Mouse (Mus musculus): Measurements from ENCODE around the gene Mob4.

Gene Mob4

DNA sequence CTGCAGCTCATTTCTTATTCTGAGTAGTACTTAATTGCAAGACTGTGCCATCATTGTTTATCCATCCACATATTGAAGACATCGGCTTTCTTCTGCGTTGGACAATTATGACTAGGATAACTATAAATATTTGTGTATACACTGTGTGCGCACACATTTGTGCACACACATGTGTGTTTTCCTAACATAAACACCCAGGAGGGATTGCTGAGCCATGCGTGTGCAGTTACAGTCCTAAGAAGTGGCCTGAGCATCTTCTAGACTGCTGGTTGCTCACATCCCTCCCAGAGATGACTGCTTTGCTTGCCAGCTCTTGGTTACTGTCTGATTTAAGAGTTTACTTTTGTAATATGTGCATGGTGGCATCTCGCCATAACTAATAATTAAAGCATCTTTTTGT, 51.4 kb downstream of the Mob4 start:
- DNase-seq (ENCODE audit: low read depth, low spot score), result no peak

DNA sequence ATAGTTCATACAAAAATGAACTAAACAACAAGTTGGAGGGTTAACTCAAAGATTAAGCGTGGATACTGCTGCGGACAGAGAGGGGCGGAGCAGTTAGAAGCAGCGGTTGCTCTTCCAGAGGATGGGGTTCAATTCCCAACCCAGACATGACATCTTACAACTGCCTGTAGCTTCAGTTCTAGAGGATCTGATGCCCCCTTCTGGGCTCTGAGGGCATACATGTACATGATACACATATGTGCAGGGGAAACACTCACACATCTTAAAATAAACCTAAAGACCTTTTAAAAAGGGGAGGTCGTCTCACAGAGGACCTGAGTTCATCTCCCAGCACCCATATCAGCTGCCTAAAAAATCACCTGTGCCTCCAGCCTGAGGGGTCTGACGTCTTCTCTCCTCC, 54.7 kb downstream of the Mob4 start:
- no peak for DNase-seq (ENCODE audit: low read depth, low spot score)

DNA sequence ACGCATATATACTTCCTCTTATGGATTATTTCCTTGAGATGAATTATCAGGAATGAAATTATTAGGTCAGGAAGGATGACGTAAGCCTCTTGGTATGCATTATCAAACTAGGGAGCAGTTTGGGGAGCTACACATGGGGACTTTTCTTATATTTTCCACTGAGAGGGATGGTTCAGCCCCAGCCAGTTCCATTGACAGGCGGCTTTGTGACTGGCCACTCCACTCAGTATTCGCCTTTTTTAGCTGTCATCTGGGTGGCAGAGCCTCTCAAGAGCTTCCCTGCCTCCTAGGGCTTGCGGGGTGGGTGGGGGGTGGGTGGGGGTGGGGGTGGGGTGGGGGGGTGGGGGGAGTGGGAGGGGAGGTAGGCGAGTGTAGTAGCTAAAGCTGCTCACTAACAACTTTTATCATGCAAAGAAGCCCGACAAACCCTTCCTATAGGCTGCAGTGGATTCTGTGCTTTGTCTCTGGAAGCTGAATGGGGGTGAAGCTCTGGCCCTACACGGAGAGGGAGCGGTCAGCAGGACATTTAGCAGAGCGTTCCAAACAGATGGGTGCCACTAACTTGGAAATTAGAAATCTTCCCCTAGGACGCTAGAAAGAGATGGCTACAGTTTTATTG, 55.7 kb downstream of the Mob4 start:
- DNase-seq (ENCODE audit: low read depth, low spot score), result no peak

DNA sequence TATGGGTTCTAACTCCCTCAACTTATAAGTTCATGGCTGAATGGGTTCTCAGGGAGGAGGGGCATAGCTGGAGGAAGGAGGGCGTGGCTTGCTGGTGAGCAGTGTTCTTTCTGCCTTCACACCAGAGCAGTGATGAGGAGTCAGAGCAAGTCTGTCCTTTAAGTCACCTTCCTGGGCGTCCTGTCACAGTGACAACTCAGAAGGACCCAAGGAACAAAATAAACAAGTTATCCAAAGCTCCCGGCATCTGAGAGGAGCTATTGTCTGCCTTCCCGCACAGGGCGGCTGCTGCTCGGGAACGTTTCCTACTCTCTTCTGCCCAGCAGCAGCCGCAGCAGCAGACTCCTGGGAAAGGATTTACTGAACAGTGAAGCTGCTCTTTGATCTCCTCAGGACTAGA, 61.0 kb downstream of the Mob4 start:
- no peak for DNase-seq (ENCODE audit: low read depth, low spot score)

DNA sequence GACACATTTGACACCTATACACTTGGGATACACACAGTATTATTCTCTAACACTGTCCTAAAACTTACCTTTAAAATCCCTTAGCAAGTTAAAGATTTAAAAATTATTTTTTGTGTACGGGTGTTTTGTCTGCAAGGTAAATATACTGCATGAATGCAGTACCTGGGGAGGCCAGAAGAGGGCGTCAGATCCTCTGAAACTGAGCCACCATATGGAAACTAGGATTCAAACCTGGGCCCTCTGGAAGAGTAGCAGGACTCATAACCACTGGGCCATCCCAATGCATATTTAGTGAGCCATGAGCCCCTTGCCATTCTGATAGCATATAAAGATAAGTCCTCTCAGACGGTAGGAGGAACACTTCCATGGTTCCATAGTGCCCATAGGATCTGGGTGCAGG, 61.8 kb downstream of the Mob4 start:
- no peak for DNase-seq (ENCODE audit: low read depth, low spot score)

DNA sequence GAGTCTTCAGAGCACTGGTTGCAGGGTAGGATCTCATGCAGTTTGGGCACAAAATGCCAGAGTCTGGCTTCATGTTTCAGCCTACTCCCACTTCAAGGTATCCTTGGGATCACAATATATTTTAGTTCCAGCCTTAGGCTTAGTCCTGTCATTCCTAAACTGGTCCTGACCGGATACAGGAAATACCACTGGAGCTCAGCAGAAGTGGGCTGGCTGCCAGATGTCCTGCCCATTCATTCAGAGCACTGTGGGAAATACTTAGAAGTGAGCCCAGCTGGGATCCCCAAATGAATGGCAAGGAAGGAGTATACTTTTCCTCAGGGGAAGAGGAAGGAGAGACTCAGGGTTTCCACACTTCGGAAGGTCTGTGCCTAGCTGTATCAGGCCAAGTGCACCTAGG, 62.3 kb downstream of the Mob4 start:
- no peak for DNase-seq (ENCODE audit: low read depth, low spot score)

DNA sequence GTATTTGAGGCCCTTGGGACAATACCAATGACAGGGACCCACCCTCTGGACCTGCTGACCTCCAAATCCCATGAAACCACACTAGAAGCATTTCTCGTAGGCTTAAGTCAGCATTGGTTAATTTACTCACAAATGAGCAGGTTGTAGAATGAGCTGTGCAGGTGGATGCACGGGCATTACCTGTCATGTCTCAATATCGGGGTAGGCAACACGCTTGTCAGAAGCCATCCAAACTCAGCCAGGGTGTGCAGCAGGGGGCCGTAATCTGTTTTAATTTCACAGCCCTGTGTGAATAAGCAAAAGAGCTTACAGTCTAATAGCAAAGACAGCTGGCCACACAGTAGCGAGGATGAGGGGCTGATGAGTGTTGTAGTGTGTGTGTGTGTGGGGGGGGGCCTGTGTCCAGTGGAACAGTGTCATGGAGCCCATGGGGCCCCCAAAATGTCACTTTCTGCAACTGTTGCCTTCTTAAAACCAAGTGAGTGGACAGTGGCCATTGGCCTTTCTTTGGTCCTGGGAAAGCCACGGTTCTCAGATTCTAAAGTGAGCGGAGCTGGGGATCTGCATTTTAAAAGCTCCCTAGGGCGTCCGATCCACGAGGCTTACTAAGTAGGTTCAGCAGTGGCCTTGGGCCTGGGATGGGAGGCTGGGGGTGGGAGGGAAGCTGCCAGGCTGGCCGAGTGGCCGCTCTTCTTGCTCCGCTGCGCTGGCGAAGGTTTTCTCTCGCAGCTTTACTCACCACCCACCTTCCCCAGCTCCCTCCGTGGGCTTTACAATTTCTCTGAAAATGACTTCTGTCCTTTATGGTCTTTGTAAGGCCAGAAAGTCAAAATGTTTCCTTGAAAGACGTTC, 63.3 kb downstream of the Mob4 start:
- DNase-seq (ENCODE audit: low read depth, low spot score), result no peak

DNA sequence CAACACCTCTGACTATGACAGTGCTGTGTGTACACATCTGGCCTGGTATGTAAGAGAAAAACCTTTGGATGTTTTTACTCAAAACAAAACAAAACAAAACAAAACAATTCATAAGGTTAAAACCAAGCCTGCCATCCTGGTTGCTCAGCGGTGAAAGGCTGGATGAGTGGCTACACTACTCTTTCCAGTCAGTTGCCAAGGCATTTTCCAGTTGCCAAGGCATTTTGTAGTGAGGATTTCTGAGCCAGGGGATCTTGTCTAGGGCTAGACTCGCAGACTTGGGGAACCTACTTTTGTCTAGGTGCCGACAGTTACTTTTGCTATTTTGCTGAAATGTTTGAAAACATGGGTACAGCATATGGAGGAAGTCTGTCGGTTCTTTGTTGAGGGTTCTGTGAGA, 64.0 kb downstream of the Mob4 start:
- no peak for DNase-seq (ENCODE audit: low read depth, low spot score)

DNA sequence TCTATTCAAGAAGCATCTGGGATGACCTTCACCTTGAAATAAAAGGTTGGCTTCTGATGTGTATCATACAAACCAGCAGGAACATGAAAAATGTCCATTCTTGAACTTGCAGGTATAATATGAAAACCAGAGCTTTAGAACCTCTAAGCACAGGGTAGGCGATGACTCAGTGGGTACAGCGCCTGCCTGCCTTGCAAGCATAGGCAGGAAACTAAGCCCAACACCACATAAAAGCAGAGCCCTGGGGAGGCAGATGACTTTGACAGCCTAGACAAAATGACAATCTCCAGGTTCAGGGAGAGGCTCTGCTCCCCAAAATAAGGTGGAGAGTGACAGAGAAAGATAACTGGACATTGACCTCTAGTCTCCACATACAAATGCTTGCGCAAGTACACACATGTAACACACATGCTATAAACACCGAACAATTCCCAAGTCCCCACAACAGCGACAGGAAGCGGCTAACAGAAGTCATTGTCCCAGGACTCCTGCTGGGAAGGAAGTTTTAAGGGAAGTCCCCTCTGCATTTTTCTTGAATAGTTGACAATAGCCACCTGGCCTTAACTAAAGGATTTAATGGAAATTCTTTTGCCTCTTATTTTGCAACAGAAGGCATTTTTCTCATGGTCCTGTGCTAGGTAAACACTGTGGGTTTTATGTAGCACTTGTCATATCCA, 65.4 kb downstream of the Mob4 start:
- no peak for DNase-seq (ENCODE audit: low read depth, low spot score)

DNA sequence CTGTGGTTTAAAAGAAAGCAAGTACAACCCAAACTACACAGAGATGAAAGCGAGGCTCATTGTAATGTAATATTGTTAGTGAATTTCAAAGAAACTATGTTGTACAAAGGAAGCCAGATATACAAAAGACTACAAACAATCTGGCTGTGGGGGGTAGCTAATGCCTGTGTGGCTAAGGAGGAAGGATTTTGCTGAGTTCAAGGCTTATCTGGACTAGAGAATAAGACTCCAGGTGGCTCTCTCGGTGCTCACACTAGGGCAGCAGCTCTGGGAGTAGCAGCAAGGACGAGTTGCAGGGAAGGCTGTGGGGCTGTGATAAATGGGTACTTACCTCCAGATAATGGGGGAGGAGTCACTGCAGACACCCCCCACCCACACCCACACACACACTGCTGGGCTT, 67.7 kb downstream of the Mob4 start:
- DNase-seq (ENCODE audit: low read depth, low spot score), result no peak

DNA sequence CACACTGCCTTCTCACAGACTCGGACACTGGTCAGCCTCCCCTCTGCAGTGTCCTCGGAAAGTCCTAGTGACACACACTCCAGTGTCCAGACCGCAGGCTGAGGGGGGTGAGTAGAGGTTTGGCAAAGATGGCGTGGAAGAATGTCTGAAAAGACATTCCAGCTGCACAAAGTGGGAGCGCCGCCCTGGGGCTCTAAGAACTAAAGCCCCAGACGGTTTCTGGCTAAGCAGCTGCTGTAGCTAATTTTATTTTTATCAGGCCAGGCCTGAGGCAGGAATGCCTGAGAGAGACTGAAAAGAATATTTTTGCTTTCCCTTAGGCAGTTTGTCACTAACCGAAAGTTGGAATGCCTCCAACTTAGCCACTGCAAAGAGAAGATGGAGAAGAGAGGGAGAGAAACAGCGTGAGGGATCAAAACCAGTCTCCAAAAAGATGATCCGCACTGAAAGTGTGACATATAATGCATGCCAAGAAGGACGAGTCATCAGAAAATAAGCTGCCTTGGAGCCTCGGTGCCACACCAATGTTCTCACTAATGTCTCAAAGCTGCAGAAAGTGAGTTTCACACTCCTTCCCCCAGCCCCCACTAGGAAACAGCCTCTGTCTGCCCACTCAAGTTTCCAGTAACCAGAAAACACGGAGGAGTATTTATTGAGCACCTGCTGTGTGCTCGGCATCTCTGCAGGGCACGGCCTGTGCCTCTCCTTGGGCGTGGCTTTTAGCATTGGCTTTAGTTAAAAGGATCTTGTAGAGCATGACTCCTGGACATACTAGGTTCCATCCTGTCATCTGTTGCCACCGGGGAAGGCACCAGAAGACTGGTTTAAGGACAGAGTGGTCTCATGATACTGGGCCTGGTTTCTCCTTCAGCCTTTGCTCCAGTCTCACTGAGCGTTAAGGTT, 71.1 kb downstream of the Mob4 start:
- no peak for DNase-seq (ENCODE audit: low read depth, low spot score)

Data from c-Kit-negative CD71-positive TER-119-positive erythroid progenitor cells, embryonic 14.5 days (primary cell).